Mouse (Mus musculus) MEL (cell line): ENCODE measurements around the gene Atxn10. TPM values are rescaled to one million over a fixed set of nuclear protein-coding genes. Genes with fewer than 3 reads are reported as not detected.

Source experiments
- DNase-seq: peaks from one replicate; pipeline ENCODE4 v3.0.0; 2011; ENCODE audit warnings: low read depth, low spot score
- H3K27ac ChIP-seq: 2 replicates; pipeline ENCODE4 v1.5.1; 2012; ENCODE audit warnings: low read depth, mild to moderate bottlenecking, control low read depth, low read length, moderate library complexity; ENCODE audit not compliant: control insufficient read depth
- H3K27me3 ChIP-seq, 2 experiments: fragments of 150-350 bp in 1 of 2; sonication (generic) in 1 of 2; 2 replicates each; pipeline ENCODE4 v1.6.1; 2012; ENCODE audit warnings: low read length in 2 of 2, mild to moderate bottlenecking in 2 of 2, improper control_type of control experiment in 1 of 2, moderate library complexity in 1 of 2; ENCODE audit not compliant: insufficient read depth in 2 of 2, control insufficient read depth in 1 of 2
- H3K36me3 ChIP-seq, 2 experiments: 2 replicates each; pipeline ENCODE4 v1.6.1; 2012 to 2014; ENCODE audit warnings: low read length in 2 of 2, improper control_type of control experiment in 1 of 2, inconsistent platforms in 1 of 2, mild to moderate bottlenecking in 1 of 2; ENCODE audit not compliant: insufficient read depth in 2 of 2, control insufficient read depth in 1 of 2
- H3K4me1 ChIP-seq, 2 experiments: fragments of 150-350 bp in 1 of 2; sonication (generic) in 1 of 2; 2 replicates each; pipeline ENCODE4 v1.6.1; 2012; ENCODE audit warnings: low read length in 2 of 2, improper control_type of control experiment in 1 of 2, mild to moderate bottlenecking in 1 of 2; ENCODE audit not compliant: insufficient read depth in 2 of 2, control insufficient read depth in 1 of 2
- H3K4me3 ChIP-seq, 2 experiments: fragments of 150-350 bp in 1 of 2; sonication (generic) in 1 of 2; 2 replicates each; pipeline ENCODE4 v1.5.1; 2012; ENCODE audit warnings: low read depth in 2 of 2, low read length in 2 of 2, mild to moderate bottlenecking in 2 of 2, moderate library complexity in 2 of 2, control low read depth in 1 of 2, improper control_type of control experiment in 1 of 2; ENCODE audit not compliant: control insufficient read depth in 1 of 2, insufficient read depth in 1 of 2
- H3K79me2 ChIP-seq: 2 replicates; pipeline ENCODE4 v1.6.1; 2012; ENCODE audit warnings: mild to moderate bottlenecking, low read length, moderate library complexity; ENCODE audit not compliant: control insufficient read depth, poor library complexity, insufficient read depth
- H3K9ac ChIP-seq: 2 replicates; pipeline ENCODE4 v1.6.1; 2012; ENCODE audit warnings: low read depth, mild to moderate bottlenecking, control low read depth, low read length, moderate library complexity; ENCODE audit not compliant: control insufficient read depth, poor library complexity, severe bottlenecking
- H3K9me3 ChIP-seq: fragments of 150-350 bp; sonication (generic); replicated peaks from 2 replicates; pipeline ENCODE4 v1.6.1; 2012; ENCODE audit warnings: mild to moderate bottlenecking, low read length, improper control_type of control experiment, moderate library complexity; ENCODE audit not compliant: insufficient read depth
- CTCF ChIP-seq, 3 experiments: IDR thresholded peaks in 2 of 3; conservative IDR thresholded peaks in 1 of 3; 2 replicates each; pipeline ENCODE4 v1.5.1; 2011 to 2012; ENCODE audit warnings: low read length in 3 of 3, low read depth in 2 of 3, mild to moderate bottlenecking in 2 of 3, improper control_type of control experiment in 1 of 3, inconsistent platforms in 1 of 3, mixed read lengths in 1 of 3, moderate library complexity in 1 of 3; ENCODE audit not compliant: control insufficient read depth in 1 of 3, insufficient read depth in 1 of 3, poor library complexity in 1 of 3, severe bottlenecking in 1 of 3
- ELF1 ChIP-seq: IDR thresholded peaks from 2 replicates; pipeline ENCODE4 v1.6.1; 2014; ENCODE audit warnings: low read depth, mild to moderate bottlenecking, inconsistent platforms, low read length, improper control_type of control experiment, moderate library complexity
- EP300 ChIP-seq, 2 experiments: IDR thresholded peaks; 2 replicates each; pipeline ENCODE4 v1.6.1; 2011; ENCODE audit warnings: improper control_type of control experiment in 2 of 2, low read length in 2 of 2, low read depth in 1 of 2, mild to moderate bottlenecking in 1 of 2
- ETS1 ChIP-seq: IDR thresholded peaks from 2 replicates; pipeline ENCODE4 v1.6.1; 2012; ENCODE audit warnings: low read depth, mild to moderate bottlenecking, inconsistent platforms, low read length, improper control_type of control experiment, moderate library complexity
- GABPA ChIP-seq: IDR thresholded peaks from 2 replicates; pipeline ENCODE4 v1.6.1; 2012; ENCODE audit warnings: low read depth, mild to moderate bottlenecking, inconsistent platforms, low read length, improper control_type of control experiment, moderate library complexity
- HCFC1 ChIP-seq: IDR thresholded peaks from 2 replicates; pipeline ENCODE4 v1.6.1; 2012; ENCODE audit warnings: low read depth, mild to moderate bottlenecking, inconsistent platforms, low read length, improper control_type of control experiment, moderate library complexity
- JUND ChIP-seq: IDR thresholded peaks from 2 replicates; pipeline ENCODE4 v1.6.1; 2011; ENCODE audit warnings: low read depth, mild to moderate bottlenecking, improper control_type of control experiment, low read length
- KAT2A ChIP-seq: conservative IDR thresholded peaks from 2 replicates; pipeline ENCODE4 v1.6.1; 2012; ENCODE audit warnings: low read depth, low read length, improper control_type of control experiment, inconsistent platforms
- MAX ChIP-seq: IDR thresholded peaks from 2 replicates; pipeline ENCODE4 v1.6.1; 2011; ENCODE audit warnings: low read length, improper control_type of control experiment
- MEF2A ChIP-seq: IDR thresholded peaks from 2 replicates; pipeline ENCODE4 v1.6.1; 2014; ENCODE audit warnings: low read depth, mild to moderate bottlenecking, inconsistent platforms, low read length, improper control_type of control experiment; ENCODE audit not compliant: poor library complexity, insufficient replicate concordance, severe bottlenecking; ENCODE audit errors: extremely low read depth
- MXI1 ChIP-seq: IDR thresholded peaks from 2 replicates; pipeline ENCODE4 v1.6.1; 2011; ENCODE audit warnings: mild to moderate bottlenecking, low read depth, low read length, improper control_type of control experiment
- MYC ChIP-seq: IDR thresholded peaks from 2 replicates; pipeline ENCODE4 v1.6.1; 2011; ENCODE audit warnings: low read depth, mild to moderate bottlenecking, low read length, improper control_type of control experiment, moderate library complexity
- NELFE ChIP-seq: IDR thresholded peaks from 2 replicates; pipeline ENCODE4 v1.6.1; 2011; ENCODE audit warnings: low read depth, low read length, improper control_type of control experiment
- POLR2A ChIP-seq, 2 experiments: IDR thresholded peaks; 2 replicates each; pipeline ENCODE4 v1.6.1; 2011 to 2012; ENCODE audit warnings: low read length in 2 of 2, mild to moderate bottlenecking in 2 of 2, control low read depth in 1 of 2, improper control_type of control experiment in 1 of 2, low read depth in 1 of 2, moderate library complexity in 1 of 2; ENCODE audit not compliant: control insufficient read depth in 1 of 2, insufficient read depth in 1 of 2, poor library complexity in 1 of 2
- POLR2AphosphoS2 ChIP-seq: IDR thresholded peaks from 2 replicates; pipeline ENCODE4 v1.6.1; 2011; ENCODE audit warnings: low read length, improper control_type of control experiment
- POLR2AphosphoS5 ChIP-seq: IDR thresholded peaks from 2 replicates; pipeline ENCODE4 v1.6.1; 2012; ENCODE audit warnings: low read depth, borderline replicate concordance, mild to moderate bottlenecking, inconsistent platforms, low read length, moderate library complexity, mixed read lengths
- RAD21 ChIP-seq: IDR thresholded peaks from 2 replicates; pipeline ENCODE4 v1.6.1; 2011; ENCODE audit warnings: mild to moderate bottlenecking, low read depth, low read length, improper control_type of control experiment
- RCOR1 ChIP-seq: IDR thresholded peaks from 2 replicates; pipeline ENCODE4 v1.6.1; 2012; ENCODE audit warnings: low read depth, mild to moderate bottlenecking, inconsistent platforms, low read length, improper control_type of control experiment
- SMC3 ChIP-seq: IDR thresholded peaks from 2 replicates; pipeline ENCODE4 v1.6.1; 2011; ENCODE audit warnings: low read depth, low read length, improper control_type of control experiment
- TAL1 ChIP-seq: IDR thresholded peaks from 2 replicates; pipeline ENCODE4 v1.6.1; 2012; ENCODE audit warnings: mild to moderate bottlenecking, inconsistent platforms, low read length, moderate library complexity, mixed read lengths
- TCF12 ChIP-seq: IDR thresholded peaks from 2 replicates; pipeline ENCODE4 v1.6.1; 2014; ENCODE audit warnings: low read depth, mild to moderate bottlenecking, inconsistent platforms, low read length, improper control_type of control experiment, moderate library complexity
- UBTF ChIP-seq: IDR thresholded peaks from 2 replicates; pipeline ENCODE4 v1.6.1; 2012; ENCODE audit warnings: low read depth, mild to moderate bottlenecking, inconsistent platforms, low read length, improper control_type of control experiment, moderate library complexity, borderline replicate concordance; ENCODE audit not compliant: insufficient read depth
- USF1 ChIP-seq: IDR thresholded peaks from 2 replicates; pipeline ENCODE4 v1.6.1; 2014; ENCODE audit warnings: low read depth, mild to moderate bottlenecking, inconsistent platforms, low read length, improper control_type of control experiment, moderate library complexity
- USF2 ChIP-seq, 2 experiments: IDR thresholded peaks; 2 replicates each; pipeline ENCODE4 v1.6.1; 2011 to 2012; ENCODE audit warnings: improper control_type of control experiment in 2 of 2, low read length in 2 of 2, borderline replicate concordance in 1 of 2, inconsistent platforms in 1 of 2, low read depth in 1 of 2, mild to moderate bottlenecking in 1 of 2; ENCODE audit not compliant: insufficient read depth in 1 of 2
- ZKSCAN1 ChIP-seq: IDR thresholded peaks from 2 replicates; pipeline ENCODE4 v1.6.1; 2012; ENCODE audit warnings: low read depth, mild to moderate bottlenecking, inconsistent platforms, low read length, improper control_type of control experiment, moderate library complexity
- polyA plus RNA-seq, 2 experiments: library from polyadenylated mRNA; stranded (reverse) in 1 of 2; unstranded in 1 of 2; fragments of >175 nt in 1 of 2; fragments of >200 nt in 1 of 2; gene quantifications; 2 replicates each; pipeline versions ENCODE4 v1.2.1 to v1.2.4; 2012; ENCODE audit warnings: low replicate concordance in 2 of 2, low read depth in 1 of 2; ENCODE audit not compliant: insufficient read length in 2 of 2, insufficient read depth in 1 of 2, missing spikeins in 1 of 2
- total RNA-seq: library from RNA; depleted of rRNA; stranded (reverse); fragments of 300-350 nt; gene quantifications from 2 replicates; pipeline ENCODE4 v1.2.3, GENCODE M21; 2012

Atxn10 gene
- total and polyA plus RNA-seq, 3 experiments = 24.5 to 75.6 (median 45.0) TPM

GRCm38 (mm10) chr15:85424197-85424596 lies 88.2 kb downstream of the Atxn10 start:
- Histone ChIP-seq H3K9me3 (no peaks in the 10 kb centered on the region), H3K4me1 (no peaks in the 10 kb centered on the region), H3K27ac (no peak overlapping the region)
- TF ChIP-seq GABPA (no peak), TAL1 (no peak), RAD21 (no peak), MYC (no peak), USF2 (IDR thresholded peaks at IDR 0.05; ENCODE audit: borderline replicate concordance in 1 of 2, insufficient read depth in 1 of 2, low read depth in 1 of 2, low read length in 2 of 2) (no peak), KAT2A (no peak), UBTF (no peak), MAX (no peak), POLR2A (IDR thresholded peaks at IDR 0.05; ENCODE audit: control insufficient read depth in 1 of 2, insufficient read depth in 1 of 2, low read depth in 1 of 2, low read length in 2 of 2, poor library complexity in 1 of 2) (no peak), HCFC1 (no peak)
- TF ChIP-seq, all 39 proteins: peak for 0
- DNase-seq = no peak
- Histone ChIP-seq H3K4me3 (no peak overlapping the region), H3K79me2 (no peaks in the 10 kb centered on the region), H3K27me3 (no peaks in the 10 kb centered on the region), H3K9ac (no peak overlapping the region), H3K36me3 (no peaks in the 10 kb centered on the region)

DNA sequence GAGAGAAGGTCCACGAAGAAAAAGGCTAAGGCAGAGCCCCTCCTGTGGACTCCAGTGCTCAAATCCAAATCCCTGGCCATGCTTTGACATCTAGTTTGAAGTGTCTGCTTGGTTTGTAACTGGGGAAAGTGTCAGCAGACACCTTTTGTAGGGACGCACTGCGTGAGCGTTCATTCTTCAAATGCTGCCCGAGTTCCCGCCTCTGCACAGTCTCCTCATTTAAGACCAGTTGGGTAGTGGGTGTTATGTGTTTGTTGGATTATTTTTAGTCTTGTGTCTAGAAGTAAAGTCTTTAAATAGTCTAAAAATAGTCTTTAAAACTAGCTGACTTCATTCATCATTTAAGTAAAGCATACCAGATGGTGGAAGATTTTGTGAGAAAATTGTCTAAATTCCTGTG lies 92.1 kb downstream of the Atxn10 start:
- Histone ChIP-seq H3K9me3 (no peaks in the 10 kb centered on the region), H3K36me3 (no peaks in the 10 kb centered on the region), H3K4me1 (no peaks in the 10 kb centered on the region), H3K27ac (no peak overlapping the region), H3K4me3 (no peak overlapping the region), H3K79me2 (no peaks in the 10 kb centered on the region), H3K9ac (no peak overlapping the region), H3K27me3 (no peaks in the 10 kb centered on the region)
- no peak for DNase-seq
- TF ChIP-seq ETS1 (no peak), USF1 (no peak), MEF2A (no peak), RCOR1 (no peak), SMC3 (no peak), UBTF (no peak), ELF1 (no peak), MXI1 (no peak), JUND (no peak), EP300 (IDR thresholded peaks at IDR 0.05; ENCODE audit: low read depth in 1 of 2, low read length in 2 of 2) (no peak), NELFE (no peak), MAX (no peak), CTCF (IDR thresholded peaks at IDR 0.05 in 2 of 3, conservative IDR thresholded peaks at IDR 0.05 in 1 of 3; ENCODE audit: control insufficient read depth in 1 of 3, insufficient read depth in 1 of 3, low read depth in 2 of 3, low read length in 3 of 3, poor library complexity in 1 of 3, severe bottlenecking in 1 of 3) (no peak), TCF12 (no peak), POLR2AphosphoS2 (no peak), USF2 (IDR thresholded peaks at IDR 0.05; ENCODE audit: borderline replicate concordance in 1 of 2, insufficient read depth in 1 of 2, low read depth in 1 of 2, low read length in 2 of 2) (no peak), ZKSCAN1 (no peak), HCFC1 (no peak), POLR2AphosphoS5 (no peak)
